Mouse (Mus musculus): Measurements from ENCODE around the gene Mical3.

DNA sequence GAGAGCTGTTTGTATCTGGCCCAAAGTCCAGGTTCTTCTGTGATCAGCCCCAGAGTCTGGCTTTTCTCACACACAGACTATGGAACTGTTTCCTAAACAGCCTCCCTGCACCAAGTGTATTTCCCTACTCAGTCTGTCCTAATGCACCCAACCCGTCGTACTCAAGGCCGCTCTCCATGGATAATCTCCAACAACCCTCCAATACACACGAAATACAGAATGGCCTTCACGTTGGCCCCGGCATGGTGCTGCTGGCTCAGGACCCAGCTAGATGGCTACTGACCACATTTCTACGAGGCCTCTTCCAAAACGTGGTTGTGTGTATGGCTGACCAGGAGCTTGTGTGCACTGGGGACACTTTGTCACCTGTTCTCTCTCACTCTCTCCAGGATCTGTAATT is 102.3 kb downstream of the Mical3 start:
- TF ChIP-seq CTCF (IDR thresholded peaks at IDR 0.05; ENCODE audit: borderline replicate concordance, insufficient read depth, low read length) (no peak), POLR2A (IDR thresholded peaks at IDR 0.05; ENCODE audit: low read depth, low read length) (no peak)
